Mouse (Mus musculus): ENCODE measurements around the gene Fbxl15. TPM values are rescaled to one million over a fixed set of nuclear protein-coding genes. Genes with fewer than 3 reads are reported as not detected.
A peak's percentile ranks its signal among the peaks of the same experiment; 100 is the strongest.

Gene Fbxl15
- polyA plus RNA-seq, 1 experiment from 2014 or later: 12.6 TPM

- TF ChIP-seq CTCF (IDR thresholded peaks at IDR 0.05; ENCODE audit: low read depth): no peak
- peak overlapping the region; percentile 59 for H3K9ac ChIP-seq
- H3K9me3 ChIP-seq (ENCODE audit: low read depth, low read length): no peaks in the 10 kb centered on the region
- H3K27ac ChIP-seq (ENCODE audit: low read depth): peak overlapping the region; percentile 72
- H3K27me3 ChIP-seq (ENCODE audit: insufficient read depth, low read length): 0 out of 2 replicates have a peak, but pooled peaks cover 3% of the 10 kb centered on the region
- ATAC-seq (ENCODE audit: insufficient read depth) (peak; percentile 30), DNase-seq (no peak)
- 0 out of 2 replicates have a peak, but pooled peaks cover 3% of the 10 kb centered on the region for H3K4me1 ChIP-seq (ENCODE audit: insufficient read depth)
- 0 out of 2 replicates have a peak, but pooled peaks cover 5% of the 10 kb centered on the region for H3K36me3 ChIP-seq (ENCODE audit: insufficient read depth)
- peak overlapping the region; percentile 68 for H3K4me3 ChIP-seq (ENCODE audit: low read depth, low read length)
- H3K4me2 ChIP-seq: peak overlapping the region; percentile 99
- 1% methylated on average over 34 of the region's 34 CpGs for WGBS
These were observed 23.1 kb upstream of the Fbxl15 start for GRCm38 (mm10) chr19:46304908-46305333.

GRCm38 (mm10) chr19:46305432-46306267, 22.3 kb upstream of the Fbxl15 start:
- Histone ChIP-seq H3K9ac (peak overlapping the region; percentile 59), H3K27me3 (ENCODE audit: insufficient read depth, low read length) (0 out of 2 replicates have a peak, but pooled peaks cover 3% of the 10 kb centered on the region), H3K4me1 (ENCODE audit: insufficient read depth) (0 out of 2 replicates have a peak, but pooled peaks cover 3% of the 10 kb centered on the region), H3K36me3 (ENCODE audit: insufficient read depth) (0 out of 2 replicates have a peak, but pooled peaks cover 8% of the 10 kb centered on the region), H3K4me2 (peak overlapping the region; percentile 99), H3K4me3 (ENCODE audit: low read depth, low read length) (peak overlapping the region; percentile 68), H3K9me3 (ENCODE audit: low read depth, low read length) (no peaks in the 10 kb centered on the region), H3K27ac (ENCODE audit: low read depth) (peak overlapping the region; percentile 72)
- WGBS: under 1% methylated on average over 38 of the region's 43 CpGs
- DNase-seq (peak; percentile 92), ATAC-seq (ENCODE audit: insufficient read depth) (peak; percentile 68)
- no peak for TF ChIP-seq CTCF (IDR thresholded peaks at IDR 0.05; ENCODE audit: low read depth)

- H3K27ac ChIP-seq (ENCODE audit: low read depth): no peak overlapping the region; the same call in 1 of the 2 replicates
- H3K4me2 ChIP-seq: peak overlapping the region; percentile 99
- 0 out of 2 replicates have a peak, but pooled peaks cover 3% of the 10 kb centered on the region for H3K4me1 ChIP-seq (ENCODE audit: insufficient read depth)
- H3K9ac ChIP-seq: peak overlapping the region; percentile 59
- H3K9me3 ChIP-seq (ENCODE audit: low read depth, low read length): no peaks in the 10 kb centered on the region
- TF ChIP-seq CTCF (IDR thresholded peaks at IDR 0.05; ENCODE audit: low read depth): no peak
- ATAC-seq (ENCODE audit: insufficient read depth) (no peak), DNase-seq (no peak)
- 51% methylated on average over 5 of the region's 5 CpGs for WGBS
- peak overlapping the region; percentile 68 for H3K4me3 ChIP-seq (ENCODE audit: low read depth, low read length)
- 0 out of 2 replicates have a peak, but pooled peaks cover 3% of the 10 kb centered on the region for H3K27me3 ChIP-seq (ENCODE audit: insufficient read depth, low read length)
- peaks cover 14% of the 10 kb centered on the region; the same call in 1 of the 2 replicates for H3K36me3 ChIP-seq (ENCODE audit: insufficient read depth)
These were observed 21.7 kb upstream of the Fbxl15 start for GRCm38 (mm10) chr19:46306268-46306610.

GRCm38 (mm10) chr19:46306751-46307289, 21.2 kb upstream of the Fbxl15 start:
- 0 out of 2 replicates have a peak, but pooled peaks cover 3% of the 10 kb centered on the region for H3K27me3 ChIP-seq (ENCODE audit: insufficient read depth, low read length)

GRCm38 (mm10) chr19:46307781-46308180, 20.2 kb upstream of the Fbxl15 start:
- no peak for DNase-seq
- WGBS: 72% methylated on average over 16 of the region's 16 CpGs
- Histone ChIP-seq H3K4me2 (no peak overlapping the region), H3K9me3 (ENCODE audit: low read depth, low read length) (no peaks in the 10 kb centered on the region), H3K27me3 (ENCODE audit: insufficient read depth, low read length) (0 out of 2 replicates have a peak, but pooled peaks cover 7% of the 10 kb centered on the region), H3K9ac (no peak overlapping the region), H3K36me3 (ENCODE audit: insufficient read depth) (peaks cover 15% of the 10 kb centered on the region; the same call in 1 of the 2 replicates), H3K4me3 (ENCODE audit: low read depth, low read length) (no peak overlapping the region), H3K4me1 (ENCODE audit: insufficient read depth) (0 out of 2 replicates have a peak, but pooled peaks cover 3% of the 10 kb centered on the region), H3K27ac (ENCODE audit: low read depth) (no peak overlapping the region)
- no peak for ATAC-seq (ENCODE audit: insufficient read depth)
- no peak for TF ChIP-seq CTCF (IDR thresholded peaks at IDR 0.05; ENCODE audit: low read depth)

More at GRCm38 (mm10) chr19:46306751-46307289, 21.2 kb upstream of the Fbxl15 start:
- Histone ChIP-seq H3K4me2 (no peak overlapping the region), H3K9ac (no peak overlapping the region), H3K4me3 (ENCODE audit: low read depth, low read length) (no peak overlapping the region), H3K9me3 (ENCODE audit: low read depth, low read length) (no peaks in the 10 kb centered on the region), H3K36me3 (ENCODE audit: insufficient read depth) (peaks cover 15% of the 10 kb centered on the region; the same call in 1 of the 2 replicates), H3K27ac (ENCODE audit: low read depth) (no peak overlapping the region), H3K4me1 (ENCODE audit: insufficient read depth) (0 out of 2 replicates have a peak, but pooled peaks cover 3% of the 10 kb centered on the region)
- 90% methylated on average over 9 of the region's 9 CpGs for WGBS
- ATAC-seq (ENCODE audit: insufficient read depth): no peak
- TF ChIP-seq CTCF (IDR thresholded peaks at IDR 0.05; ENCODE audit: low read depth): no peak
- no peak for DNase-seq

GRCm38 (mm10) chr19:46308303-46308702, 19.7 kb upstream of the Fbxl15 start:
- Histone ChIP-seq H3K4me3 (ENCODE audit: low read depth, low read length) (0 out of 2 replicates have a peak overlapping the region, but pooled peaks have one; percentile 38), H3K27me3 (ENCODE audit: insufficient read depth, low read length) (0 out of 2 replicates have a peak, but pooled peaks cover 7% of the 10 kb centered on the region), H3K36me3 (ENCODE audit: insufficient read depth) (peaks cover 15% of the 10 kb centered on the region; the same call in 1 of the 2 replicates), H3K9ac (no peak overlapping the region), H3K9me3 (ENCODE audit: low read depth, low read length) (no peaks in the 10 kb centered on the region), H3K4me1 (ENCODE audit: insufficient read depth) (0 out of 2 replicates have a peak, but pooled peaks cover 3% of the 10 kb centered on the region), H3K27ac (ENCODE audit: low read depth) (no peak overlapping the region), H3K4me2 (peak overlapping the region; percentile 80)
- no peak for DNase-seq
- 65% methylated on average over 16 of the region's 16 CpGs for WGBS
- no peak for ATAC-seq (ENCODE audit: insufficient read depth)
- TF ChIP-seq CTCF (IDR thresholded peaks at IDR 0.05; ENCODE audit: low read depth): no peak

All from lung, embryonic 14.5 days (tissue).